Mouse (Mus musculus): ENCODE measurements around the gene Kctd12. TPM values are rescaled to one million over a fixed set of nuclear protein-coding genes. Genes with fewer than 3 reads are reported as not detected.

The Kctd12 gene
- polyA plus RNA-seq, 1 experiment from 2014 or later: 10.5 TPM

DNA sequence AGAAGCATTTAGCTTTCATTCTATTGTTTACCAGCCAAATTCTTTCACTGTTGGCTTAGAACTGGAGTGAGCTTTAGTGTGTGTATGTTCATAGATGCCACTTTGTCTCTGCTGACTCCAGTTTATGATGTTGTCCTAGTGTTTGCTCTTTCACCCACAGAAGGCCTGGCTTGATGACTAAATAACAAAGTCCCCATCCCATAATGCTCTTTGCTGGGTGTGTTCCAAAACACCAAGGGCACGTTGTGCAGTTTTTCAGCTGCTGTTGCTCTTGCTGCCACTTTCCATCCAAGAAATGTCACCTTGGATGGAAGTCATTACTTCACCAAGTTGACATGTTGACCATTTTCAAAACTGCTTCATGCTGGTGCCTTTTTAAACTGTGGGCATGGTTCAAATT, 30.5 kb downstream of the Kctd12 start:
- WGBS: 63% methylated on average over 1 of the region's 1 CpGs
- H3K27ac ChIP-seq (replicated peaks): no peak overlapping the region
- H3K9ac ChIP-seq: no peak overlapping the region
- H3K9me3 ChIP-seq: no peaks in the 10 kb centered on the region
- no peak overlapping the region for H3K4me3 ChIP-seq
- no peaks in the 10 kb centered on the region for H3K4me1 ChIP-seq (replicated peaks)
- H3K27me3 ChIP-seq: no peaks in the 10 kb centered on the region
- ATAC-seq (ENCODE audit: low FRiP score, low read depth): no peak
- no peak overlapping the region for H3K4me2 ChIP-seq
- no peaks in the 10 kb centered on the region for H3K36me3 ChIP-seq

DNA sequence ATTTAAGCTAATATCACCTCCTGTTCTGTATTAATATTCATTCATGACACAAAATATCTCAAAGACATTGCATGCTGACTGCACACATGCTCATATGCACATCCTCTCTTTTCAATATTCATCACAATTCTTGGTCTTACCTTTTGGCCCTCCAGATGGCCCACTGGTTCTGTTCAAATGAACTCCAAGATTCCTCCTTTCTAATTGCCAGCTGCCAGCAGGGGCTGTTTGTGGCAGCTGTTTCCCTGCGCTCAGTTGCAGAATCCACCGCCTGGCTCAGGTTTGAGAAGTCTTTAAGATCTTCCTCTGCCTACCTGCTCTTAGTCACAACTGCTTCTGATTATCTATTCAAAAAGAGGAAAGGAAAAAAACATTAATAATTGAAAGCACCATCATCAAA, 34.6 kb downstream of the Kctd12 start:
- Histone ChIP-seq H3K9ac (no peak overlapping the region), H3K27me3 (no peaks in the 10 kb centered on the region), H3K4me3 (no peak overlapping the region), H3K4me2 (no peak overlapping the region), H3K36me3 (no peaks in the 10 kb centered on the region), H3K27ac (replicated peaks) (no peak overlapping the region), H3K4me1 (replicated peaks) (no peaks in the 10 kb centered on the region), H3K9me3 (no peaks in the 10 kb centered on the region)
- WGBS: 63% methylated on average over 2 of the region's 2 CpGs
- no peak for ATAC-seq (ENCODE audit: low FRiP score, low read depth)

DNA sequence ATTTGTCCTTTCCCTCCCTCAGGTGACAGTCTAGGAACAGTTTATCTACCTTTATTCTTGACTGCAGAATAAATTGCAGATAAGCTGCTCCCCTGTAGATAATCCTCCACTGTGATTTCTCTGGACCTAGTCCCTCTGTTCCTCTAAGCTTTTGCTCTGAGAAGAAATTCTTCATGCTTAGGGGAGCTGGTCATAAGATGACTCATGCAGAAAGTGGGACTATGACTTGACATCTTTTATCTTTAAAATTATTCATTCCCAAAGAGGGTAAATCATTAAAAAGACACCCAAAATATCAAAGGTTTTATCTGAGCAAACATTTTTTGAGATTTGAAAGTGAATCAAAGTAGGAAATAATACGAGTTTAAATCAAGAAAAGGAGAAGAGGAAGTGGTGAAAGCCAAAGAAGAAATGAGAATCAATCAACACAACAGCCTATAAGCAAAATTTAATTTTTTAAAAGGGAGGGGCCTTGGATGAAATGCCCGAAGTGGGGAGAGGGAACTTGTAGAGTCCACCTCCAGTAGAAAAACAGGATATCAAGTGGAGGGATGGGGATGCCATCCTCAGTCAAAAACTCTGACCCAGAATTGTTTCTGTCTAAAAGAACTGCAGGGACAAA, 40.1 kb downstream of the Kctd12 start:
- WGBS: 89% methylated on average over 2 of the region's 2 CpGs
- Histone ChIP-seq H3K36me3 (no peaks in the 10 kb centered on the region), H3K9ac (no peak overlapping the region), H3K4me2 (no peak overlapping the region), H3K4me1 (replicated peaks) (no peaks in the 10 kb centered on the region), H3K9me3 (no peaks in the 10 kb centered on the region), H3K27ac (replicated peaks) (no peak overlapping the region), H3K27me3 (no peaks in the 10 kb centered on the region), H3K4me3 (no peak overlapping the region)
- ATAC-seq (ENCODE audit: low FRiP score, low read depth): no peak

DNA sequence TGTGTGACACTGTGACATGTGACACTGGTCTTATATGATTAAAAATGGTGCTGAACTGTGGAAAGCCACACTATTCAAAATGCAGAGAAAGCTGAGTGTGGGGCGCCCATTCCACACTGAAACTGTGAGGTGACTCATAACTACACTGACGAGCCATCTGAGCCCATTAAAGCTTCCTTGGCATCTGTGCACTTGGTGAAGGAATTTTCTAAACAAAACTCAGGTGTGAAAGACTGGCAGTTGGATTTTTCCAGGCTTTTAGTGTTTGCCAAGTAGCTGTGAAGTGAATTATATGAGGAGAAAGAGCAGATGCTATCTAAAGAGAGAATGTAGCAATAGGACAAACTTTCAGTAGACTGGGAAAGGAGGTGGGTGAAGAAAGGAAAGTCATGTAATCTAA, 47.6 kb downstream of the Kctd12 start:
- Histone ChIP-seq H3K27ac (replicated peaks) (no peak overlapping the region), H3K9me3 (no peaks in the 10 kb centered on the region), H3K27me3 (no peaks in the 10 kb centered on the region), H3K4me1 (replicated peaks) (no peaks in the 10 kb centered on the region), H3K4me2 (no peak overlapping the region), H3K4me3 (no peak overlapping the region), H3K36me3 (no peaks in the 10 kb centered on the region), H3K9ac (no peak overlapping the region)
- WGBS: 88% methylated on average over 2 of the region's 2 CpGs
- no peak for ATAC-seq (ENCODE audit: low FRiP score, low read depth)

DNA sequence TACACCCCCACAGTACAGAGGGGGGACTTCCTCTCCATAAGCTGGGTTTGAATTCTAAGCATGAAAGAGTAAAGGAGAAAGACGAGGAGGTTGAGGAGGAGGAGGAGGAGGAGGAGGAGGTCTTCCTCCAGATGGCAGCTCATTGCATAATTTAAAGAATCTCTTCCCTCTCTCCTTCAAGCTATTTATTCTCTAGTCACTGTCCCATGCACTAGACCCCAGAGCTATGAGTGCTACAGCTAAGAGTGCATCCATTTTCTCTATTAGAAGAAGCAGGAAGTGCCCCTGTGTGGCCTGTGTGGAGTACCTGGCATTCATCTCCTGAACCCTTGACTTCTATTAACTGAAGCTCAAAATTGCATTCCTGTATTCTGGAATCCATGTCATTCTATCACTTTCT, 51.5 kb downstream of the Kctd12 start:
- WGBS: 72% methylated on average over 1 of the region's 1 CpGs
- no peaks in the 10 kb centered on the region for H3K36me3 ChIP-seq
- H3K27me3 ChIP-seq: no peaks in the 10 kb centered on the region
- no peak for ATAC-seq (ENCODE audit: low FRiP score, low read depth)
- no peak overlapping the region for H3K4me3 ChIP-seq
- H3K27ac ChIP-seq (replicated peaks): no peak overlapping the region
- no peaks in the 10 kb centered on the region for H3K9me3 ChIP-seq
- no peak overlapping the region for H3K9ac ChIP-seq
- H3K4me1 ChIP-seq (replicated peaks): no peaks in the 10 kb centered on the region
- no peak overlapping the region for H3K4me2 ChIP-seq

DNA sequence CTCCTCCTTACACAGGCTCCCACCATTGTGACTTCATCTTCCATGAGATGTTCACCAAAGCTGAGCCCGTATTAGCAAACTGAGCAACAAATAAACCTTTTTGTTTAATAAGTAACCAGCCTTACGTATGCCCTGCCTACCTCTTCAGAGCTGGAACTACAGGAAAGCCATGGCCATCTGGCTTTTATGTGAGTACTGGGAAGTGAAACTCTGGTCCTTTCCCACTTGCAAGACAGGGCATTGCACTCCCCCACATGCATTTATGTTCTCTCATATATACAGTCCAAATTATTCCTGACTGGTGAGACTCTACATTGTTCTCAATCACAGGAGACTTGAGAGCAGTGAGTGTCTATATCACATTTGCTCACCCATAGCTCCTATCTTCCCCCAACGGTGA, 52.9 kb downstream of the Kctd12 start:
- H3K36me3 ChIP-seq: no peaks in the 10 kb centered on the region
- no peaks in the 10 kb centered on the region for H3K4me1 ChIP-seq (replicated peaks)
- ATAC-seq (ENCODE audit: low FRiP score, low read depth): no peak
- H3K27ac ChIP-seq (replicated peaks): no peak overlapping the region
- H3K9ac ChIP-seq: no peak overlapping the region
- 85% methylated on average over 3 of the region's 3 CpGs for WGBS
- no peak overlapping the region for H3K4me3 ChIP-seq
- no peaks in the 10 kb centered on the region for H3K27me3 ChIP-seq
- no peak overlapping the region for H3K4me2 ChIP-seq
- H3K9me3 ChIP-seq: no peaks in the 10 kb centered on the region

DNA sequence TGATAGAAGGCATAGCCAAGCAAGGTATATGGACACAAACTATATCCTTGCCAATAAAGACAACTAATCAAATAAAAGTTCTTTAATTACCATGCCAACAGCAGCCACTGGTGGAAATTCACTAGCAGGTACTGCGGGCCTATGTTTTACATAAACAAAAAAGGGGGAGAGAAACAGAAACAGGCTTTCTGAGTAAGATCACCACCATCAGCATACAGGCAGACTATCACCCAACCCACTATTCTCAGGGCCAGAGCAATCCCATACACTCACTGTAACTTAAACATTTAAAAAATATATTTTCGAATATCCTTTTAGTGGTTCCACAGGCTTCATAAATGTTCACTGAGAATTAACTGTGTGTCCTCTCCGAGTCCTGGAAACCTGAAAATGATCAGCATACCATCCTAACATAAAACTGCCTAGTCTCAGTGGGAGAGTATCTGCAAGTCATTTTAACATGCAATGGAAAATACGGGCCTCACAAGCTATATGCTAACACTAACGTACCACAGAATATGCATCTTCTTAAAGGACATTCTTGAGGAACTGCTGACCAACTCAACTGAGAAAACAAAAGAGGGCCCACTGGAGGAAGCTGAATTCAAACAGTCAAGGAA, 54.5 kb downstream of the Kctd12 start:
- Histone ChIP-seq H3K9me3 (no peaks in the 10 kb centered on the region), H3K36me3 (no peaks in the 10 kb centered on the region), H3K4me2 (no peak overlapping the region), H3K4me1 (replicated peaks) (no peaks in the 10 kb centered on the region), H3K27me3 (no peaks in the 10 kb centered on the region), H3K9ac (no peak overlapping the region), H3K27ac (replicated peaks) (no peak overlapping the region), H3K4me3 (no peak overlapping the region)
- WGBS: 91% methylated on average over 5 of the region's 5 CpGs
- no peak for ATAC-seq (ENCODE audit: low FRiP score, low read depth)

Small RNA genes within 50 kb of the gene (microRNA-seq; reads per million reads assigned to microRNA genes)
- not detected for gene Mir5130

Other genes starting within 250 kb of the Kctd12 start
- gene Acod1, start 64.3 kb upstream of the Kctd12 start, polyA plus RNA-seq (2015; fragmentation: Nextera tagmentation; extraction: Ambion mirVana): 0.20 TPM in 1 of 2 replicates, not detected in the other
- gene Cln5, start 87.6 kb upstream of the Kctd12 start, polyA plus RNA-seq (2015; fragmentation: Nextera tagmentation; extraction: Ambion mirVana): 13.6 and 13.7 TPM in 2 replicates
- 21.5 and 23.0 TPM in 2 replicates for gene Fbxl3, start 116.9 kb upstream of the Kctd12 start, polyA plus RNA-seq (2015; fragmentation: Nextera tagmentation; extraction: Ambion mirVana)

Data from hindbrain, embryonic 15.5 days (tissue).